Mouse (Mus musculus): ENCODE data around the gene Cend1. TPM values are rescaled to one million over a fixed set of nuclear protein-coding genes. Genes with fewer than 3 reads are reported as not detected.

The Cend1 gene
- polyA plus RNA-seq, 1 experiment = 6.4 TPM

DNA sequence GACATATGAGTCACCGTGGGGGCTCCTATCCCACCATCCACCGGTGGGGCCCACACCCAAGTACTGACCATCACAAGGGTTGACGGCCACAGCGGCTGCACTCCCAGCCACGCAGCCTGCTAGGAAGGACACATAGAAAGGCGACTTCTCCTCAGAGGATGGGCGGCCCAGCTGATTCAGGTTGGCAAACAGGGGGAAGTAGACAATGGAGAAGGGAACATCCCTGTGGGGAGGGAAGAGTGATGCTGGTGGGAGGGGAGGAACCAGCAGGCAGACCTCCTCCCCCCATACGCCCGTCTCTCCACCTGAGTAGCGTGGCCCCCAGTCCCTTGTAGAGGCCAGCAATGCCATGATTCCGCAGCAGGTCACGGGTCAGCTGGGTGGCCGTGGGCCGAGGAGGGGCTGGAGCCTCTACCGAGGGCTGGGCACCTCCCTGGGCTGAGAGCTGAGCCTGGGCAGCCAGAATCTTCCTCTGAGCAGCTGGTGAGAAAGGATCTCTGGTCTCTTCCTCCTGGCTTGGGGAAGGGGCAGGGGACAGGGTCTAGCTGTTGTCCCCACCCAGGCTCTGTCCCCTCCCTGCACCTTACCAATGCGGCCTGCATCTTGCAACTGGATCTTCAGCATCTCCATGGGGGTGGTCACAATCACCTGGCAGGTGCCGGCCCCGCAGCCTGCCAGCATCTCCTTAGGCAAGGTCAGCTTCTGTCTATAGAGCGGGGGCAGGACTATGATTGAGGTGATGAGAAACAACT is 2.3 kb upstream of the Cend1 start:
- H3K27ac ChIP-seq (replicated peaks; ENCODE audit: low read depth, low read length) = peak overlapping the region; percentile 93; the same call in 1 of the 2 replicates
- peaks cover 22% of the 10 kb centered on the region for H3K4me1 ChIP-seq (ENCODE audit: control insufficient read depth, insufficient read depth, insufficient read length, low read length)
- H3K4me3 ChIP-seq (ENCODE audit: insufficient read depth, low read depth, low read length) = no peak overlapping the region

DNA sequence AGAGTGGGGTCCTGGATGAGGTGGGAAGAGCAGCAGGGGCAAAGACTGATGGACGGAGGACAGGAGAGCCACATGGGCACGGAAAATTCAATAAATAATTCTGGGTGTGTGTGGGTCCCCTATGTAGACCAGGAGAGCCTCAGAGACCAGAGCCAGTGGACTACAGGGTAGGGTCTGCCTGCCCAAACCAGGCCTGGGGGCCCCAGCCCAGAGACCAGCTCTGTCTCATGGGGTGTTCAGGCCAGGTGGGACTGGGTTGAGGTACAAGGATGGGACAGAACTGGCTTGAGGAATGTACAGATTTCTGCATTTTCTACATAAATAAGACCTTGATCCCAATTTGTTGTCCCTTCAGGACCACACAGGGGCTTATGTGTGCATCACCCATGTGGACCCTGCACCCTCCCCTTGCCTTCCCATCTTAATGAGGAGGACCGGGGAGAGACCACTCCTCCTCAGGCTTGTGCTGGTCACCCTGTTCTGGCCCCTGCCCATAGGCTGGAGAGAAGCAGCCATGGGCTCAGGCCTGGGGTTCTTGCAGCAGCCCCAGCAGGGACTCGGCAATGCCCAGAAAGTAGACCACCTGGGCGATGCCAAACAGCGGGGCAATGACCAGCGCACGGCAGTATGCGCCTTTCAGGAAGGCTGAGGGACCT is 1.4 kb upstream of the Cend1 start:
- Histone ChIP-seq H3K4me1 (ENCODE audit: control insufficient read depth, insufficient read depth, insufficient read length, low read length) (peaks cover 15% of the 10 kb centered on the region), H3K4me3 (ENCODE audit: insufficient read depth, low read depth, low read length) (no peak overlapping the region), H3K27ac (replicated peaks; ENCODE audit: low read depth, low read length) (no peak overlapping the region)

DNA sequence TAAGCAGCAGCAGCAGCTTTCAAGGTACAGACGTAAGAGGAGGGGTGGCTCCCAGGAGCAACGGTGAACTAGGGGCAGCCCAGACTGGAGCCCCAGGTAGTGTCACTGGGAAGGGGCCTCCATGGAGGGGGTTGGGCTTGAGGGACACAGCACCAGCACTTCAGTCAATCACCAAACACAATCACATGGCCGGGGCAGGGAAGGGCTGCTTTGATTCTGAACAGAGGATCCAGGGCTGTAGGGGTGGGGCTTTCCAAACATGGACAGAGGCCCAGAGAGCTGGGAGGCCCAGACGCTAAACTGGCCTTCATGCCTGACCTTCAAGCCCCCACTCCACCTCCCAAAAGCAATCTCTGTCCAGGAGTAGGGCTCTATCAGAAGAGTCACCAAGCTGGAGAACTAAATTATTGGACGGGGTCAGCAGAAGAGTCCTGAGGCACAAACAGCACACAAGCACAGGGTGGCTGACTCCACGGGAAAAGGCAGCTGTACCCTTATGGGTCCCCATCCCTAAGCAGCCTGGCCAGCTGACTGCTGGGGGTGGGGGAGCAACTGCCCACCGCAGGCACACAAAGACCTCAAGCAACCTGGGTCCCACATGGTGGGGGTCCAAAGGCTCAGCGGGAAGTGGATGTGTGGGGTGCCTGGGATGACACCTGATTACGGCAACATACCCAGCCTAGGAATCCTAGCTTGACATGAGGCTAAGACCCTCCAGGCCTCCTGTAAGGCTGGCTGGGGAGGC is 721 bp upstream of the Cend1 start:
- Histone ChIP-seq H3K27ac (replicated peaks; ENCODE audit: low read depth, low read length) (no peak overlapping the region), H3K4me1 (ENCODE audit: control insufficient read depth, insufficient read depth, insufficient read length, low read length) (peaks cover 11% of the 10 kb centered on the region; the same call in 1 of the 2 replicates), H3K4me3 (ENCODE audit: insufficient read depth, low read depth, low read length) (no peak overlapping the region)

DNA sequence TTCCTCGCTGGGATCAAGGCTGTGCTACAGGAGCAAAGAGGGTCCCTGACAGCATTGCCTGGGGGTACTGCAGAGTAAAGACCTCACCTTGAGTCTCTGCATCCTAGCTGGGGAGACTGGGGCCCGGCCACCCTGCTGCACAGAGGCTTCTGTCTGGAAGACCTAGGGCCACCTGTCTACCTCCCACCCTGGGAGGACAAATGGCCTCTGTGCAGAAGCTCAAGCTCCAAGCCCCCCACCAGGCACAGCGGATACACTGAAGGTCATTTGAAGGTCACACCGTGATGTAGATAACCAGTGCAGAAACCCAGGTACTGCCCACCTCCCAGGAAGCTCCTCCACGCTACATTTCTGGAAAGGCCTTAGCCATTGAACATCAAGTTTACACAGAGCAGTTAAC is 590 bp downstream of the Cend1 start:
- Histone ChIP-seq H3K4me3 (ENCODE audit: insufficient read depth, low read depth, low read length) (no peak overlapping the region), H3K27ac (replicated peaks; ENCODE audit: low read depth, low read length) (no peak overlapping the region), H3K4me1 (ENCODE audit: control insufficient read depth, insufficient read depth, insufficient read length, low read length) (peaks cover 8% of the 10 kb centered on the region; the same call in 1 of the 2 replicates)

DNA sequence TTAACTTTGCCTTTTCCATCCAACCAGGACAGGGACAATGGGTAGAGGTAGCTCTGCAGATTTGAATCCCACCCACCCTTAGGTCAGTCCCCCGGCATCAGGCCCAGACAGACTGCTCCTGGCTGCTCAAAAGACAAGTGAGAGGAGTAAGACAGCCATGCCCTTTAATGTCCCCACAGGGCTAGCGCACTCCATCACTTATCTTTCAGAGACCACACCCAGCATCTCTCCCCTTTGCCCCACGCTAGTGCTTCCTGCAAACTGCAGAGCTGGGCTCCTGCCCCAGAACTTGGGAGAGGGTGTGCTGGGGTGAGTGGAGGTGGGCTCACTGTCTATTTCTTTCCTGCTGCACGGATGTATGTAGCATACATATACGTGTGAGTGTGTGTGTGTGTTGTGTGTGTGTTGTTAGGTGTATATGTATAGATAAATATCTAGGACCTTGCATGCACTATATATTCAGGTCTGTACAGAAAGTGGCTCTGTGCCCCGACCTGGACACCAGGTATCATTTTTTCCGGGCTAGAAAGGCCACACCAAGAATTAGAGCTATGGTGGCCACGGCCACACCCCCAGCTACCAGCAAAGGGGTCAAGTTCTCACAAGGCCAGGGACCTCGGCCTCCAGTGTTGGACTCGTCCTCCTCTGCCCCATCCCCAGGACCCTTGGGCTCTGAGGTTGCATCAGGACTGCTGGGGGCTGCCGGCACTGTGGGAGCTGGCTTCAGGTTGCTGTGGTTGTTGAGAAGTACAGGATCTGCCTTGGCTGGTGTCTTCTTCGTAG is 2.2 kb downstream of the Cend1 start:
- H3K4me1 ChIP-seq (ENCODE audit: control insufficient read depth, insufficient read depth, insufficient read length, low read length) = peaks cover 8% of the 10 kb centered on the region; the same call in 1 of the 2 replicates
- H3K4me3 ChIP-seq (ENCODE audit: insufficient read depth, low read depth, low read length) = no peak overlapping the region
- H3K27ac ChIP-seq (replicated peaks; ENCODE audit: low read depth, low read length) = no peak overlapping the region

- H3K27ac ChIP-seq (replicated peaks; ENCODE audit: low read depth, low read length) = no peak overlapping the region
- no peak overlapping the region for H3K4me3 ChIP-seq (ENCODE audit: insufficient read depth, low read depth, low read length)
- 0 out of 2 replicates have a peak, but pooled peaks cover 1% of the 10 kb centered on the region for H3K4me1 ChIP-seq (ENCODE audit: control insufficient read depth, insufficient read depth, insufficient read length, low read length)
Observed at GRCm38 (mm10) chr7:141423811-141424210, 5.5 kb downstream of the Cend1 start.

GRCm38 (mm10) chr7:141420030-141420702 is 9.1 kb downstream of the Cend1 start:
- Histone ChIP-seq H3K4me1 (ENCODE audit: control insufficient read depth, insufficient read depth, insufficient read length, low read length) (no peaks in the 10 kb centered on the region), H3K27ac (replicated peaks; ENCODE audit: low read depth, low read length) (no peak overlapping the region), H3K4me3 (ENCODE audit: insufficient read depth, low read depth, low read length) (no peak overlapping the region)

GRCm38 (mm10) chr7:141418970-141419369 is 10.3 kb downstream of the Cend1 start:
- Histone ChIP-seq H3K4me1 (ENCODE audit: control insufficient read depth, insufficient read depth, insufficient read length, low read length) (no peaks in the 10 kb centered on the region), H3K27ac (replicated peaks; ENCODE audit: low read depth, low read length) (no peak overlapping the region), H3K4me3 (ENCODE audit: insufficient read depth, low read depth, low read length) (no peak overlapping the region)

DNA sequence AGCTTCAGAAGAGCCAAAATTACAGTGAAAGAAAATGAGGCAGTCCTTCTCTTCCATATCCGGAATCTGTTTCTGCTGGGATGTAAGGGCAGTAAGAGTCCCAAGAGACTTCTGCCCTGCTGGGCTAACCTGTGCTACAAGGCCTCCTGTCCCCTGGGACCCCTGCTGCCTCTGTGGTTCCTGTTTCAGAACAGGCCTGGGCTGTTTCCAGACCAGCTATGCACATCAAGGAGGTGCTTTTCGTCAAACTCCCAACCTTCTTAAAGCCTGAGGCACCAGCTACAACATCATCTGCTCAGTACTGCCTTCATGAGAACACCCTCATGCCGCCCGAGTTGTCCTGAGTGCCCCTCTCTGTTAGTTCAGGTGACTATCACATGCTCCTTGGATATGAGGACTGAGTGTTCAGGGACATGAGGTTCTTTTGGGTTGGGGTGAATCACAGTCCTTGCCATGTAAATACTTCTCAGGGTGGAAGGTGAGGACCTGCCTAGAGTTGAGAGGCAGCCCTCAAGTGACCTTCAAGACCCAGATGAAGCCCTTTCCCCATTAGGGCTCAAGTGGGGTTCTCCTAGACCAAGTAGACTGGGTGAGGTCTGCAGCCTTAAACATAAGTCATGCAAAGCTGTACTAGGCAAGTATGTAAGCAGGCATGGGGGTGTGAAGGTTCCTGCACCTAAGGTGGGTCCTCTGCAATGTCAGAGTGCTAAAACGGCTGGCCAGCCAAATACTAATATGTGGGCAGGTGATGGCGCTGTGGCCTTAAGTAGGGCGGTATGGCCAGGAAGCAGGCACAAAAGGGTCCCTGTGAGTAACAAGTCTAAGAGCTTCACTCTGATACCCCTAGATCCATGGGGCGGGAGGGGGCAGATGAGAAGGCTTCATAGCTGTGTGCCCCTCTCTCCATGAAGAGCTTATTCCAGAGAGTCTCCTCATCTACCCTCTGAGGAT is 11.3 kb downstream of the Cend1 start:
- Histone ChIP-seq H3K4me3 (ENCODE audit: insufficient read depth, low read depth, low read length) (no peak overlapping the region), H3K27ac (replicated peaks; ENCODE audit: low read depth, low read length) (no peak overlapping the region), H3K4me1 (ENCODE audit: control insufficient read depth, insufficient read depth, insufficient read length, low read length) (no peaks in the 10 kb centered on the region)

DNA sequence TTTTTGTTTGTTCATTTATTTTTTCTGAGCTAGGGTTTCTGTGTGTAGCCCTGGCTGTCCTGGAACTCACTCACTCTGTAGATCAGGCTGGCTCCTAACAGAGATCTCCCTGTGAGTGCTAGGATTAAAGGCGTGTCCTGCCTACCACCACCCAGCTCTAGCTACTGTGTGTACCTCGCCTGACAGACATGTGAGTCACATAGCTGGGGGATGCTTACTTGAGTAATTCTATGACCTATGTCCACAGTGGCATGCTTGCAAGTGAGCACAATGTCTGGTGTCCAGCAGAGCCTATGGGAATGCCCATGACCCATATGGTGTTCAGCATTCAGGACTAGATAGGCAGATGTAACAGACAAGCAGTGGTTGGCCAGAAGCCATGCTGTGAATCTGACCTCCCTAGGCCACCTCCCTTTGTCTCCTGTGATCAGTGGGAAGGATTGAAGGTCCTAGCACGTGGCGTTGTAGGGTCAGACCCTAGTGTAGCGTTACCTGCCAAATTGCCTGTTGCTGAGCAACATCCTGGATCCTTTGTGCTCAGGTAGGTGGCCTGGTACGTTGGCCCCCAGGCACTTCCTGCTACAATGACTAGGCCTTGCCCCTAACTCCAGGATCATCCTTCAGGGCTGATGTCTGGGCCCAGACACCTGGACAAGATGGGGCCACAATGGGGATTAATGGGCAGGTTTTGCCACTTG is 13.0 kb downstream of the Cend1 start:
- H3K4me1 ChIP-seq (ENCODE audit: control insufficient read depth, insufficient read depth, insufficient read length, low read length) = no peaks in the 10 kb centered on the region
- H3K27ac ChIP-seq (replicated peaks; ENCODE audit: low read depth, low read length) = no peak overlapping the region

DNA sequence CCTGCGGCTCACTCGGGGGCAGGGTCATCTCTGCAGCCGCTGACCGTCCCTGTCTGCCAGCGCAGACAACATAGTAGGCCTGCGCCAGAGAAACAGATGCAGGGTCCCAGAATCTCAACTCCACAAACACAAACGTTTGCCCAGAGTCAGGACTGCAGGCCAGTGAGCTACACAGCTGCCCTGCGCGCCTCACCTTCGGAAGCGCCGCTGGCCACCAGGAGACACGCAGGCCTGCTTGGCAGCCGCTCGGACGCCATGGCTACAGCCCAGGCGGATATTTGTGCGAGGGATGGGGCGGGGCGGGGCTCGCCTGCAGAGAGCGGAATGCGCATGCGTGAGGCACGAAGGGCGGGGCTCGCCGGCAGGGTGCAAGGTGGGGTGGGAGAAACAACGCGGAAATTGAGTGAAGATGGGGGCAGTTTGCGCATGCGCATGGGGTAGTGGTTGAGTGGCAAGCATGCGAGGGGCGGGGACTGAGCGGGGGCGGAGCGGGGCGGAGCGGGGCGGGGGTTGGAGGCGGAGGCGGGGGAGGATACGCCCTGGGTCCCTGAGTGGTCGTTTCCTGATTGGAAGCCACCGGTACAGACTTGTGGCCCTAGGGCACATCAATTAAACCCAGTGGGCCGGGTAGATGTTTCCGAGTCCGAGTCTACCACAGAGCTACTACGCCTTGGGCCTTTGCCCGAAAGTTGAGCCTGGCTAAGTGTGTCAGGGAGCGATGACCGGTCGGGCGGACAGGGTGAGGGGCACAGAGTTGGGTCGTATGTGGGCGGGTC is 15.3 kb downstream of the Cend1 start, which contains the start of gene Gatd1:
Gene Gatd1 (minus strand): TSS at position 328 of the 776 bp plus-strand sequence.
- Histone ChIP-seq H3K27ac (replicated peaks; ENCODE audit: low read depth, low read length) (peak within 1 kb of the TSS; percentile 83), H3K4me3 (ENCODE audit: insufficient read depth, low read depth, low read length) (peak within 1 kb of the TSS; percentile 82), H3K4me1 (ENCODE audit: control insufficient read depth, insufficient read depth, insufficient read length, low read length) (no peaks in the 10 kb centered on the region)

More for the DNA sequence above, 13.0 kb downstream of the Cend1 start:
- no peak overlapping the region for H3K4me3 ChIP-seq (ENCODE audit: insufficient read depth, low read depth, low read length)

DNA sequence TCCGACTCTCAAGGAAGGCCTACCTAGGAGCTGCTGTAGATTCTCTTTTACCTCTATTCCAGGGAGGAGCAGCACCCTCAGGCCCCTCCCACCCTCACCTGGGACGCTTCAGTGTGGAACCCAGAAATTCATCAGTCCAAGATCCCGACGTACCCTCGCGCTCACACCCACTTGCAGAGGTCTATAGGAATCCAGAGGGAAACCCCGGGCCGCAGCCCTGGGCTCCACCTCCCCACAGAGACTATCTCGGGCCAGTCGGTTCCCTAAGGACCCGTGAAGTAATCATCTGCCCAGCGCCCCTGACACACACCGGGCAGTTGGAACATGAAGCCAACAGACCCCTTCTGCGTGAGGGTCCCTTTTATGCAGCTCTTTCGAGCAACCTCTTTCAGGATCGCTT is 16.0 kb downstream of the Cend1 start:
- H3K27ac ChIP-seq (replicated peaks; ENCODE audit: low read depth, low read length) = peak overlapping the region; percentile 60
- H3K4me1 ChIP-seq (ENCODE audit: control insufficient read depth, insufficient read depth, insufficient read length, low read length) = no peaks in the 10 kb centered on the region
- peak overlapping the region; percentile 82 for H3K4me3 ChIP-seq (ENCODE audit: insufficient read depth, low read depth, low read length)

Data from brown adipose tissue, adult 24 weeks (tissue).